Mouse (Mus musculus) heart, adult 2 months (tissue): ENCODE data around the gene Csf2rb2.
A peak's percentile ranks its signal among the peaks of the same experiment; 100 is the strongest.

ENCODE experiments used
- CTCF ChIP-seq: fragments of 200-600 bp; IDR thresholded peaks from 2 replicates; pipeline ENCODE4 v1.8.1; 2022; ENCODE audit warnings: antibody characterized with exemption, mild to moderate bottlenecking, moderate library complexity
- POLR2A ChIP-seq: fragments of 200-500 bp; IDR thresholded peaks from 2 replicates; pipeline ENCODE4 v1.6.1; 2011; ENCODE audit warnings: mild to moderate bottlenecking, low read depth, low read length, control low read depth; ENCODE audit not compliant: insufficient read depth

DNA sequence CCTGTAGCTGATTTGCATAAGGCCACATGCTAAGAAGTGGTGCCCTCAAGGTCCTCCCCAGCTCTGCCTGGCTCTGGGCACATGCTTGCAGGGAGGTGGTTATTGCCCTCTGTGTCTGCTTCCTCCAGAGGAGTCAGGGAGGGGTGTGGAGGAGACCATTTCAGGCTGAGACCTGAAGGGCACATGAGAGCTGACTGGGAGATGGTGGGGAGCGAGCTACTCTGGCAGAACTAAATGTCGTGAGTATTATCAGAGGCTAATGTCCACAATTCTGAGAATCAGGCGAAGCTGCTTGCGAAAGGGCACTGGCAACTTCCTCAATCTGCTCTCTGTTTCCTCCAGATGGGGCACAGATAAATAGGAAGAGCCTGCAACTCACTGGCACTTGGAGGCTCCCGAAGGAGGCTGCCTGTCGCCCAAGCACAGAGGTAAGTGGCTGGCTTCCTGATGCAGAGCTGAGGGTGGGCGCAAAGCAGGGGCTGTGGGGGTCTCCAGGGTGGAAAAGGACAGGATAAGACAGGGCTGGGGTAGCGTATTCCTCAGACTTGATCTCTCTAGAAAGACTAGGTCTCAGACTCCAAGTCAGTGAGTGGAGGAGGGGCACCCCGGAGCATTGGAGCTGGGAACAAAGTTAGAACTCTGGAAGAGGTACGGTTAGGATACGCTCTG, 20.3 kb upstream of the Csf2rb2 start, which contains the start of gene Csf2rb:
- no peak for TF ChIP-seq CTCF
- TF ChIP-seq POLR2A = 0 out of 2 replicates have a peak, but pooled peaks have one; percentile 27
